Mouse (Mus musculus) kidney, adult 2 months (tissue): Measurements from ENCODE around the gene Hnrnpul2. TPM values are rescaled to one million over a fixed set of nuclear protein-coding genes. Genes with fewer than 3 reads are reported as not detected.
A peak's percentile ranks its signal among the peaks of the same experiment; 100 is the strongest.

ENCODE experiments used
- DNase-seq: peaks from one replicate; pipeline ENCODE4 v3.0.0; 2021
- H3K27ac ChIP-seq: fragments of 200-500 bp; 2 replicates; pipeline ENCODE4 v1.5.1; 2012; ENCODE audit warnings: low read depth, low read length, control low read depth, inconsistent platforms; ENCODE audit not compliant: insufficient read depth
- H3K27me3 ChIP-seq: fragments of 200-500 bp; replicated peaks from 2 replicates; pipeline ENCODE4 v1.6.1; 2012; ENCODE audit warnings: mild to moderate bottlenecking, moderate library complexity, low read length, inconsistent platforms; ENCODE audit not compliant: control insufficient read depth, insufficient read depth
- H3K36me3 ChIP-seq: fragments of 200-500 bp; 2 replicates; pipeline ENCODE4 v1.6.1; 2012; ENCODE audit warnings: mild to moderate bottlenecking, moderate library complexity, low read length, inconsistent platforms; ENCODE audit not compliant: control insufficient read depth, insufficient read depth
- H3K4me1 ChIP-seq: fragments of 200-500 bp; 2 replicates; pipeline ENCODE4 v1.6.1; 2011; ENCODE audit warnings: low read length; ENCODE audit not compliant: control insufficient read depth, insufficient read depth
- H3K4me3 ChIP-seq: fragments of 200-500 bp; 2 replicates; pipeline ENCODE4 v1.5.1; 2011; ENCODE audit warnings: mild to moderate bottlenecking, low read depth, low read length, control low read depth; ENCODE audit not compliant: insufficient read depth
- CTCF ChIP-seq: fragments of 200-500 bp; conservative IDR thresholded peaks from 2 replicates; pipeline ENCODE4 v1.5.1; 2011; ENCODE audit warnings: low read depth, mild to moderate bottlenecking, control low read depth, low read length, moderate library complexity, mixed read lengths; ENCODE audit not compliant: insufficient read depth, insufficient read length
- POLR2A ChIP-seq: fragments of 200-500 bp; IDR thresholded peaks from one replicate; pipeline ENCODE4 v1.6.1; 2011; ENCODE audit warnings: low read depth, low read length, control low read depth
- WGBS: fragments of 180-500 bp; shearing (Covaris S2); methylation state at CpG from one replicate; pipeline ENCODE4 v1.1.7; 2018; 5-methylcytosine and 5-hydroxymethylcytosine counted together
- polyA plus RNA-seq: library from polyadenylated mRNA; depleted of rRNA; stranded (reverse); fragments of >200 nt; gene quantifications from 2 replicates; pipeline ENCODE4 v1.2.3, GENCODE M21; 2012

Gene Hnrnpul2
- polyA plus RNA-seq, 1 experiment = 25.5 TPM

DNA sequence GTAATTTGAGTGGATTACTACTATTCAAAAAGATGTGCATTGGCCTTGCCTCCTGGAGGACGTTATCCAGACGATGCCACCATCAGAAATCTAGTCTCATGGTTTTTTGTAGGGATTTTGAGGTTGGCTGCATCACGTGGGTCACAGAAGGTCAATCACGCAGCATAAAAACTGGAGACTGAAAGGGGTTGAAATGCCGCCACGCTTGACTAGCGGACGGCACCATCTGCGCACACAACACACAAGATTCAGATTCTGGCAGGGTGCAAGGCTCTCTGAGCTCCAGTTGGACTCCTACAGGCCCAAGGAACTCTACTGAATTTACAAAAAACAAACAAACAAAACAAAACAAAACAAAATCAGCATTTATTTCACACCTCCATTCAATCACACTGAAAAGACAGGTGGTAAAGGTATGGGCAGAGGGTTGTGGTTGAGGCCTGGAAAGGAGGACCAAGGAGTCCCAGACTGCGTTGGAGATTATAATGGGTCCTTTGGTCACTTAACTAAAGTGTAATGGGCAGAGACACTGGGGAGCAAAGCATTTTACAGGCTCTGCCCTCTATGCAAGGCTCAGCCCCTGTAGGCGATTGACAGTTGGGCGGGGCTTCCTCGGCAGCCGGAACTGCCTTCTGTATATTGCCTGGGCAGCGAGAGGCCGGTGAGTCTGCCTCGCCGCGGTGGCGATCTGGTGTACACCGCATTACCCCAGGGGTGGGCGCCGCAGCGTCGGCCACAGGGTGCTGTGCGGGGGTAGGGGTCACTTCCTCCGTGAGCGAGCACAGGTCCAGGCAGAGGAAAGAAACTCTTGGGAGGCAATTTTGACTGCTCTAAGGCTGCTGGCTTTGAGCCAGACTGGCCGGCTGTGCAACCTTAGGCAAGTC is 20.3 kb downstream of the Hnrnpul2 start:
- Histone ChIP-seq H3K4me1 (peaks cover 20% of the 10 kb centered on the region), H3K27ac (peak overlapping the region; percentile 71), H3K27me3 (no peaks in the 10 kb centered on the region), H3K4me3 (peak overlapping the region; percentile 95), H3K36me3 (no peaks in the 10 kb centered on the region; the same call in 1 of the 2 replicates)
- WGBS = 20% methylated on average over 29 of the region's 29 CpGs
- DNase-seq = peak; percentile 90
- TF ChIP-seq CTCF (no peak), POLR2A (peak; percentile 23)

DNA sequence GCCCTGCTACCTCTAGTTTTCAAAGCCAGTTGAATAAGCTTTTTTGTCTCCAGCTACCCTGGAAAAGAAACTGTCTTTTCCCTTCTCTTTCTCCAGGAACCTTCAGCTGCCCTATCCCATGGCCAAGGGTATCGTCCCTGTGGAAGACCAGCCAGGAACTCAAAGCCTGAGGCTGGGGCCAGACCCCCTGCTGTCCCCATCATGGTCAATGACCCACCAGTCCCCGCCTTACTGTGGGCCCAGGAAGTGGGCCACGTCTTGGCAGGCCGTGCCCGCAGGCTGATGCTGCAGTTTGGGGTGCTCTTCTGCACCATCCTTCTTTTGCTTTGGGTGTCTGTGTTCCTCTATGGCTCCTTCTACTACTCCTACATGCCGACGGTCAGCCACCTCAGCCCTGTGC is 21.2 kb downstream of the Hnrnpul2 start:
- peak overlapping the region; percentile 95 for H3K4me3 ChIP-seq
- TF ChIP-seq CTCF = no peak
- TF ChIP-seq POLR2A = no peak

GRCm38 (mm10) chr19:8842961-8843360 is 23.2 kb downstream of the Hnrnpul2 start:
- Histone ChIP-seq H3K4me1 (peaks cover 20% of the 10 kb centered on the region), H3K4me3 (no peak overlapping the region), H3K27me3 (no peaks in the 10 kb centered on the region), H3K27ac (no peak overlapping the region), H3K36me3 (peaks cover 1% of the 10 kb centered on the region; the same call in 1 of the 2 replicates)
- no peak for DNase-seq
- no peak for TF ChIP-seq CTCF
- no peak for TF ChIP-seq POLR2A
- 91% methylated on average over 6 of the region's 6 CpGs for WGBS

More for the DNA sequence above, 21.2 kb downstream of the Hnrnpul2 start:
- 81% methylated on average over 7 of the region's 7 CpGs for WGBS
- Histone ChIP-seq H3K27me3 (no peaks in the 10 kb centered on the region), H3K27ac (0 out of 2 replicates have a peak overlapping the region, but pooled peaks have one; percentile 71), H3K36me3 (no peaks in the 10 kb centered on the region; the same call in 1 of the 2 replicates), H3K4me1 (peaks cover 20% of the 10 kb centered on the region)
- no peak for DNase-seq

DNA sequence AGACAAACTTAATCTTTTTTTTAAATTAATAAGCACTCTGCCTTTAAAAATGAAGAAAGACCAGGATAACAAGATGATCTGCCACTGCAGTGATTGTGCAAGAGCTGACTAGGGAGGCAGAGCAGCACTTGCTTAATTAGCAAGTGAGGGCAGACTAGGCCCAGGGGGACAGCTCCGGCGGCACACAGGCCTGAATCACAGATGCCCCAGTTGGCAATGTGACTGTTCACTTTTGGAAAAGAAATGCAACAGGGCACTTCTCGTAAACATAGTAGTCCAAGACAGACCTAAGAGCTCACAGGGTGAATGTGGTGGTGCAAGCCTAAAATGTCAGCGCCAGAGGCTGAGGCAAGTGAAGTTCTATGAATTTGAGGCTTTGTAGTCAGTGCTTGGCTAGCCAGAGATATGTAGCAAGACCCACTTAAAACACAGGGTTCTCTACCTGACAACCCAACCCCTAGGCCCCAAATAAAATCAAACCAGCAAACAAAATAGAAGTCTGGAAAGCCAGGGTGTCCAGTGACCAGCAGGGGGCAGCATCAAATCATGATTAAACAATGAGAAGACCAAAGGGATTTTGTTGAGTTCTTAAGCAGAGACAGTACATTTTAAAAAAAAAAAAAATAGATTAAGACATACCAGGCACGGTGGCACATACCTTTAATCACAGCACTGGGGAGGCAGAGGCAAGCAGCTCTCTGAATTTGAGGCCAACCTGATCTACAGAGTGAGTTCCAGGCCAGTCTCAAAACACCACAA is 24.7 kb downstream of the Hnrnpul2 start:
- 62% methylated on average over 5 of the region's 5 CpGs for WGBS
- H3K36me3 ChIP-seq = peaks cover 1% of the 10 kb centered on the region; the same call in 1 of the 2 replicates
- H3K4me1 ChIP-seq = peaks cover 15% of the 10 kb centered on the region
- no peak overlapping the region for H3K27ac ChIP-seq
- no peak overlapping the region for H3K4me3 ChIP-seq
- no peaks in the 10 kb centered on the region for H3K27me3 ChIP-seq
- TF ChIP-seq CTCF (peak; percentile 65), POLR2A (no peak)
- peak; percentile 83 for DNase-seq

DNA sequence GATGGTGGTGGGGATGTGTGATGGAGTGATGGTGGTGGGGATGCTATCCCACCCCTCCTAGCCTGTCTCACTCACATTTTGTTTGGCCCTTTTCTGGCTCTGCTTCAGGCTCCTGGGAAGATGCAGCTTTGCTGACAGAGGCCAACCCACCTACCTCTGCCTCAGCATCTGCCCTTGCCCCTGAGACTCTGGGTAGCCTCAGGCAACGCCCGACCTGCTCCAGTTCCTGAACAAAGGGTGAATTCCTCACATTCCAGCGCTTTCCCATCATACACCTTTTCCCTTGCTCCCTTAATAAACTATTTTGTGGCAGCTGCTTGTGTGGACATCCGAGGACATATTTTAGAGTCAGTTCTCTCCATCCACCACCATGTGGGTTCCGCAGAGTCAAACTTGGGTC is 28.5 kb downstream of the Hnrnpul2 start:
- Histone ChIP-seq H3K36me3 (peaks cover 1% of the 10 kb centered on the region; the same call in 1 of the 2 replicates), H3K27ac (no peak overlapping the region), H3K4me1 (no peaks in the 10 kb centered on the region), H3K27me3 (no peaks in the 10 kb centered on the region), H3K4me3 (no peak overlapping the region)
- no peak for DNase-seq
- TF ChIP-seq POLR2A (no peak), CTCF (no peak)
- 53% methylated on average over 5 of the region's 5 CpGs for WGBS

- WGBS = 17% methylated on average over 7 of the region's 7 CpGs
- Histone ChIP-seq H3K4me1 (no peaks in the 10 kb centered on the region), H3K4me3 (no peak within 1 kb of the TSS), H3K27ac (no peak within 1 kb of the TSS), H3K27me3 (no peaks in the 10 kb centered on the region), H3K36me3 (peaks cover 1% of the 10 kb centered on the region; the same call in 1 of the 2 replicates)
- TF ChIP-seq POLR2A (no peak), CTCF (no peak)
- DNase-seq = peak; percentile 30
Measured at GRCm38 (mm10) chr19:8850402-8850901, 30.6 kb downstream of the Hnrnpul2 start, which contains the start of gene Lrrn4cl. Lrrn4cl (plus strand) TSS chr19:8850768.

GRCm38 (mm10) chr19:8851639-8852038 is 31.8 kb downstream of the Hnrnpul2 start:
- Histone ChIP-seq H3K4me1 (no peaks in the 10 kb centered on the region), H3K36me3 (peaks cover under 1% of the 10 kb centered on the region; the same call in 1 of the 2 replicates), H3K27ac (no peak overlapping the region), H3K4me3 (no peak overlapping the region), H3K27me3 (no peaks in the 10 kb centered on the region)
- TF ChIP-seq CTCF (0 out of 2 replicates have a peak, but pooled peaks have one; percentile 22), POLR2A (no peak)
- DNase-seq = no peak
- 68% methylated on average over 7 of the region's 7 CpGs for WGBS
